Mouse (Mus musculus): ENCODE measurements around the gene Gm49661. TPM values are rescaled to one million over a fixed set of nuclear protein-coding genes. Genes with fewer than 3 reads are reported as not detected.

Gm49661 gene
- polyA plus RNA-seq, 1 experiment from 2014 or later, result not detected

DNA sequence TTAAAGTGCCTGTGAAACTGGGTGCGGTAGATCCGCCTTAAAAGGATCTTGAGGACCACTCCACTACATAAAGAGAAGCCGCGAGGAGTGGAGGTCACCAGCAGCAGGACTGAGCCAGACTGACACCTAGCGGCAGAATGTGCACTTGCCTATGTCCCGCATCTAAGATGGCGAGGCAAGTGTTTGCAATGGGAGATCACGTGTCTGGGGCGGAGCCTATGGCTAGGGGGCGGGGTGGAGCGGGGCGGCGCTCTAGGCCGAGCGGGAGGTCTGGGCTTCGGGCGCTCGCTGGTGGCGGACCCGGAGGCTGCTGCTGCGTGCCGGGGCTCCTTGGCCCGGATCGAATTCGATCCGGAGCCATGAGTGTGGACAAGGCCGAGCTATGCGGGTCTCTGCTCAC, 21.1 kb upstream of the Gm49661 start, which contains the start of gene Hook2:
Hook2 (plus strand) TSS at position 255 of the 400 bp plus-strand sequence.
- Histone ChIP-seq H3K27ac (replicated peaks) (peak within 1 kb of the TSS; percentile 90), H3K36me3 (replicated peaks) (0 out of 2 replicates have a peak, but pooled peaks cover 4% of the 10 kb centered on the region), H3K4me3 (peak within 1 kb of the TSS; percentile 71), H3K27me3 (replicated peaks; ENCODE audit: low read depth, poor library complexity, severe bottlenecking) (peaks cover 43% of the 10 kb centered on the region), H3K4me1 (peaks cover 36% of the 10 kb centered on the region), H3K9me3 (no peaks in the 10 kb centered on the region)
- under 1% methylated on average over 28 of the region's 28 CpGs for WGBS
- peak; percentile 97 for DNase-seq (ENCODE audit: low spot score)

DNA sequence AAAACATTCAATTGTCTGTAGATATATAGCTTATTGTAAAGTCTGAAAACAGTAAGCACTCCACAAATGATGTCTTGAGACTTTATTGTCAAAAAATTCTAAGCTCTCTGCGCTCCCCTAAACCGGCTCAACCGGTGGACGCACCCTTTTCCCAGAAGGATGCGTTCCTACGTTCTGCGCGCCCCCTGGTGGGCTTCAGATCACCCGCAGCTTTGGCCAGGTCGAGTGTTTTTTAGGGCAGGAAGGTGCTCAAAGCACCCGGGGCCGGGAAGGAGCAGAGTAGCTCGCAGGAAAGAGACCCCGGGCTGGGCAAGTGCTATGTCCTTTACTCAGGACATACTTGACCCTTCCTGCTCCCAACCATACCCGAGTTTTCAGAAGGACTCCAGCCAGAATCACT, 20.6 kb upstream of the Gm49661 start:
- Histone ChIP-seq H3K27ac (replicated peaks) (peak overlapping the region; percentile 90), H3K9me3 (no peaks in the 10 kb centered on the region), H3K4me3 (peak overlapping the region; percentile 71), H3K27me3 (replicated peaks; ENCODE audit: low read depth, poor library complexity, severe bottlenecking) (peaks cover 39% of the 10 kb centered on the region), H3K36me3 (replicated peaks) (0 out of 2 replicates have a peak, but pooled peaks cover 1% of the 10 kb centered on the region), H3K4me1 (peaks cover 40% of the 10 kb centered on the region)
- WGBS, result under 1% methylated on average over 15 of the region's 15 CpGs
- DNase-seq (ENCODE audit: low spot score), result peak; percentile 93

DNA sequence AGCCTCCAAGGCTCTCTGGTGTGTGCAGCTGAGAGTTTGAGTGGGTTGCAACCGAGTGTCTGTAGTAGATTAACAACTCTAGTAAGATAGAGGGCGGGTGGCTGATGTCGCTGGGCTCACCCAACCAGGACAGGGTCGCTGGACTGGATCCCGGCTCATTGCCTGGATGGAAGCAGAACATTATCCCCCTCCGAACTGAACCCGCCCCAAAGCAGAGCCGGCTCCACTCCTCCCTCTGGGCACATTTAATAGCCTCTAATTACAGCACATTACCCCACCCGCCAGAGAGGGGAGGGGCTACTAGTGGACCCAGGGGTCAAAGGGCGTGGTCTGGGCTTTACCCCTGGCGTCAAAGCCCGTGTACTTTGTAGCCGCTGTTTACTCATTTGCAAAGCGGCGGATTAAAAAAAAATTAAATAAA, 20.1 kb upstream of the Gm49661 start:
- H3K4me3 ChIP-seq, result peak overlapping the region; percentile 71
- 8% methylated on average over 15 of the region's 15 CpGs for WGBS
- H3K9me3 ChIP-seq, result no peaks in the 10 kb centered on the region
- peak; percentile 55 for DNase-seq (ENCODE audit: low spot score)
- peaks cover 38% of the 10 kb centered on the region for H3K27me3 ChIP-seq (replicated peaks; ENCODE audit: low read depth, poor library complexity, severe bottlenecking)
- peak overlapping the region; percentile 54; the same call in 1 of the 2 replicates for H3K27ac ChIP-seq (replicated peaks)
- peaks cover 45% of the 10 kb centered on the region for H3K4me1 ChIP-seq
- H3K36me3 ChIP-seq (replicated peaks), result no peaks in the 10 kb centered on the region

DNA sequence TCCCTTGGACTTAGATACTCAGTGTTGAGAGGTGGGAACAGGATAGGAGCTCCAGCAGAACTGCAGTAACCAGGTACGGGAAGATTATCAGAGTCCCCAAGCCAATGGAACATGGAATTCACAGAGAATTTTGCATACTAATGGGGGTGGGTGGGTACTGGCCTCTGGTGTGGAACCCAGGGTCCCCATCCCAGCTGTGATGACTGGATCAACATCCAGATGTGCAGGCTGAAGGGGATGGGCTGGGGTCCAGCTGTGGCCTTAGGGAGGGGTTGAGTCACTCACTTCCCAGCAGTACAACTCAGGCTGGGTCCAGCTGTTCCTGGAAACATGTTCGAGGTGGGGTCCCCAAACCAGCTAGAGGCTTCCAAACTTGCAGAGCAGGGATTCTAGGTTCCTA, 18.7 kb upstream of the Gm49661 start:
- Histone ChIP-seq H3K27ac (replicated peaks) (no peak overlapping the region), H3K4me1 (peaks cover 54% of the 10 kb centered on the region), H3K4me3 (no peak overlapping the region), H3K9me3 (no peaks in the 10 kb centered on the region), H3K36me3 (replicated peaks) (no peaks in the 10 kb centered on the region), H3K27me3 (replicated peaks; ENCODE audit: low read depth, poor library complexity, severe bottlenecking) (peaks cover 32% of the 10 kb centered on the region)
- DNase-seq (ENCODE audit: low spot score), result no peak
- WGBS, result 74% methylated on average over 2 of the region's 2 CpGs

DNA sequence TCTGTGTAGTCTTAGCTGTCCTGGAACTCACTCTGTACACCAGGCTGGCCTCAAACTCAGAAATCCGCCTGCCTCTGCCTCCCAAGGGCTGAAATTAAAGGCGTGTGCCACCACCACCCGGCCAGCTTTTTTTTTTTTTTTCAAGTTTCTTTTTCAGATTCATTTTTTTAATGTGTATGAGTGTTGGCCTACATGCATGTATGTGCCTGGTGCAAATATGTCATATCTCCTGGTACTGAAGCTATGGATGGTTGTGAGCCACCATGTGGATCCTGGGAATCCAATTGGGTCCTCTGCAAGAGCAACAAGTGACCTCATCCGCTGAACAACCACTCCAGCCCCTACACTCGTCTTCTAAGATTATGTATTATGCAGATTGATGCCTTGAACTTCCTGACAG, 18.2 kb upstream of the Gm49661 start:
- Histone ChIP-seq H3K27ac (replicated peaks) (no peak overlapping the region), H3K4me3 (no peak overlapping the region), H3K27me3 (replicated peaks; ENCODE audit: low read depth, poor library complexity, severe bottlenecking) (peaks cover 37% of the 10 kb centered on the region), H3K4me1 (peaks cover 59% of the 10 kb centered on the region), H3K36me3 (replicated peaks) (no peaks in the 10 kb centered on the region), H3K9me3 (no peaks in the 10 kb centered on the region)
- WGBS, result 83% methylated on average over 5 of the region's 5 CpGs
- DNase-seq (ENCODE audit: low spot score), result no peak

DNA sequence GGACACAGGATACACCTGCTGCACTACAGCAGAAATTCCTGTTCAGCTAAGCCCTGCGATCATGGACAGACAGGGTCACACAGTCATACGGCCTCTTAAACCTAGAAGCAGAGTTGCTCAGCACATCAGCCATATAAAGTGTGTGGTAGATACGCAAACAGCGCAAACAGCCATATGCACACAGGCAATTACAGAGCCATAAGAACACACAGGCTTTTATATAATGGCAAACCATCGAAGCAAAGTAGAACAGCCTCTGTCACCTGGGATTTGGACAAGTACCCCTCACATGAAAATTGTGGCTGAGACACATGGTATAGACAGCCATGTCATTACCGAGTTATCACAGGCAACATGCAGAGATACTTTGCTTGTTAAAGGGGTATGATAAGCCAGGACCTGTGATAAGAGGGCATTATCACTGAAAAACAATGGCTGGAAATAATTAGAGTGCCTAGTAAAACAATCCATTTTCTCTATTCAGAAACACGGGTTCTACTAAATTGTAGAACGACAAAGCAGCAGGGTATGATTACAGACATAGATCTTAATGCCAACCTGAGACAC, 17.2 kb upstream of the Gm49661 start:
- Histone ChIP-seq H3K36me3 (replicated peaks) (no peaks in the 10 kb centered on the region), H3K4me3 (peak overlapping the region; percentile 71), H3K9me3 (no peaks in the 10 kb centered on the region), H3K27me3 (replicated peaks; ENCODE audit: low read depth, poor library complexity, severe bottlenecking) (peaks cover 44% of the 10 kb centered on the region), H3K27ac (replicated peaks) (peak overlapping the region; percentile 85), H3K4me1 (peaks cover 68% of the 10 kb centered on the region)
- 42% methylated on average over 8 of the region's 8 CpGs for WGBS
- no peak for DNase-seq (ENCODE audit: low spot score)

DNA sequence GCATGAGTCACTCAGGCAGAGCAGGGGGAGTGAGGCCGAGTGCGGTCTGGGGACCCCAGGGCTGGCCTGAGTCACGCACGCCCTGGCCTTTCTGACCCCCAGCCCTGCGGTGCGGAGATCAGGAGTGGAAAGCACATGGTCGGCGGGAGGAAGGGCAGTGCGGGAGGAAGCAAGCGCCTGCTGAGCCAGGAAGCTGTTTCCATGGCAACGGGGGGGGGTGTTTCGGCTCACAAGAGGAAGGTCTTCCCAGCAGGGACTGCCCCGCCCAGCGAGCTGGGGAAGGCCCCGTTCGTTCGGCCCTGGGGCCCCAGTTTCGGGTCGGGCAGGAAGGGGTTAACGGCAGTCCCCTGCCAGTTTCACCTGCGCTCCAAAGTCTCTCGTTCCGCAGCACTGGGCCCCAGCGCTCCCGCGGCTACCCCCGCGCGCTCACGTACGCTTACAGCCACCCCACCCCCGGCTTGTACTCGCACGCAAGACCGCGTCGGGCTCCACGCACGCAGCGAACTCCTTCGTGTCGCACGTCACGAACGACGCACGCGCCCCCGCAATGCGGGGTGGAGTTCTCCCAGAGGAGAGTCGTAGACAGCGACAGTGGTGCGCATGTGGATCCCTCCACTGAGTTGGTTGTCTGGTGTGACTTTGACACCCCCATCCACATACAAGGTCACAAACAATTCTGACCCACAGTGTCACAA, 16.6 kb upstream of the Gm49661 start:
- Histone ChIP-seq H3K27ac (replicated peaks) (peak overlapping the region; percentile 85), H3K27me3 (replicated peaks; ENCODE audit: low read depth, poor library complexity, severe bottlenecking) (peaks cover 49% of the 10 kb centered on the region), H3K4me3 (peak overlapping the region; percentile 71), H3K9me3 (no peaks in the 10 kb centered on the region), H3K4me1 (peaks cover 68% of the 10 kb centered on the region), H3K36me3 (replicated peaks) (no peaks in the 10 kb centered on the region)
- WGBS, result under 1% methylated on average over 53 of the region's 53 CpGs
- peak; percentile 91 for DNase-seq (ENCODE audit: low spot score)

DNA sequence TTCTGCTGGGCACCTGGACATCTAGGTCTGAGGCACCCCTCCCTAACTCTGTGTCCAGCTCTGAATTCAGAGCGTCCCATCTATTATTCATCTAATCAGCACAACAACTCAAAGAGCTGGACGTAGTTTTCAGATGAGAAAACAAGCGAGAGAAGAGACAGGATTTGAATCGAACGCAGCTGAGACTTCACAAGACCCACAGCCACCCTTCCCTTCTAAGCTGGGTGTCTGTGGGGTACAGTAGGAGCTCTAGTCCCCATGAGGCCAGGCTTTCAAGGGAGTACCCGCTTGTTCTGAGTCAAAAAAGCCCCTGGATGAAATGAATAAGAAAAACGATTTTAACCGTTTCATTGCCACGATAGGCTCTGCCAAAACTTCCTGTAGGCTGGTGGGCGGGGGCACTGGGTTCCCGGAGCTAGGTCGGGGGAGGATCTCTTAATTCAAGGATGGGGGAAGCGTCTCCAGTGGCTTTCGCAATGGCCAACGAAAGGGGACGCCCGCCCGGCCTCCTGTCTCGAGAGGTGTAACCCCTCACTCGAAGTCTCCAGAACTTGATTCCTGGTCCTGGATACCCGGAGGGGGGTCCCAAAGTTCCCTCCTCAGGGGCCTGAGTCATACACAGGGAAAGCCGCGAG, 15.9 kb upstream of the Gm49661 start:
- peaks cover 55% of the 10 kb centered on the region for H3K27me3 ChIP-seq (replicated peaks; ENCODE audit: low read depth, poor library complexity, severe bottlenecking)

DNA sequence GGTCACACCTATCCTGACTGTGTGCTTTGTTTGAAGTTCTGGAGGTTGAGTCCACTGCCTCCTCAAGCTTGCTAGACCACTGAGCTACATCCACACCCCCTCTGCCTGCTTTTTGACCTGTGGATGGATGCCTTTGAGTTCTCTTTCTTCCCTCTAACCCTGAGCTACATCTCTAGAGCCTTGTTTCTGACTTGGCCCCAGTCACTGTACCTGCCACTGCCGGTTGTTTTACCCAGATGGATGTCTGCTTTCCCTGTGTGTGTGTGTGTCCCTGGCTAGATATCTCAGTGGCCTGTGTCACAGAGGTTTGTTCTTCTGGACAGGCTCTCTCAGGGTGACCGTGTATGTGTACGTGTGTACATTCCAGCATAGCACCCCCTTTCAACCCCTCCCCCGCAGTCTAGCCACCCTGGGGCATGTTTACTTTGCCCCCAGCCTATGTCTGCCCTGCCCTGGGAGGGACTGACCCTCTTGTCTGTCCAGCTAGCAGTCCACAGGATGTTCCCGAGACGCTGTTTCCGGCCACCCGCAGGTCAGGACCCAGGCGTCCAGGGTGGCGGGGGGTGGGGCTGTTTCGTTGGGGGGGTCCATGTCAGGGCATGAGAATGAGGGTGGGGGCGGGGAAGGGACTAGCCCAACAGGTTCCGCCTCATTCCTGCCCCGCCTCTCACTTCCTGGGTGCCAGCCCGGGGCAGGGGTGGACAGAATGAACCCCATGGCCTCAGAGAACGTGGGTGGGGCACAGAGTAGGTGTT, 15.2 kb upstream of the Gm49661 start:
- DNase-seq (ENCODE audit: low spot score), result peak; percentile 42
- peaks cover 61% of the 10 kb centered on the region for H3K27me3 ChIP-seq (replicated peaks; ENCODE audit: low read depth, poor library complexity, severe bottlenecking)
- H3K36me3 ChIP-seq (replicated peaks), result no peaks in the 10 kb centered on the region
- H3K4me3 ChIP-seq, result peak overlapping the region; percentile 71
- 3% methylated on average over 16 of the region's 16 CpGs for WGBS
- H3K27ac ChIP-seq (replicated peaks), result peak overlapping the region; percentile 85
- H3K9me3 ChIP-seq, result no peaks in the 10 kb centered on the region
- H3K4me1 ChIP-seq, result peaks cover 72% of the 10 kb centered on the region

More for the DNA sequence above, 15.9 kb upstream of the Gm49661 start:
- under 1% methylated on average over 23 of the region's 23 CpGs for WGBS
- no peaks in the 10 kb centered on the region for H3K36me3 ChIP-seq (replicated peaks)
- peak overlapping the region; percentile 71 for H3K4me3 ChIP-seq
- no peak for DNase-seq (ENCODE audit: low spot score)
- peak overlapping the region; percentile 85 for H3K27ac ChIP-seq (replicated peaks)
- peaks cover 68% of the 10 kb centered on the region for H3K4me1 ChIP-seq
- H3K9me3 ChIP-seq, result no peaks in the 10 kb centered on the region

DNA sequence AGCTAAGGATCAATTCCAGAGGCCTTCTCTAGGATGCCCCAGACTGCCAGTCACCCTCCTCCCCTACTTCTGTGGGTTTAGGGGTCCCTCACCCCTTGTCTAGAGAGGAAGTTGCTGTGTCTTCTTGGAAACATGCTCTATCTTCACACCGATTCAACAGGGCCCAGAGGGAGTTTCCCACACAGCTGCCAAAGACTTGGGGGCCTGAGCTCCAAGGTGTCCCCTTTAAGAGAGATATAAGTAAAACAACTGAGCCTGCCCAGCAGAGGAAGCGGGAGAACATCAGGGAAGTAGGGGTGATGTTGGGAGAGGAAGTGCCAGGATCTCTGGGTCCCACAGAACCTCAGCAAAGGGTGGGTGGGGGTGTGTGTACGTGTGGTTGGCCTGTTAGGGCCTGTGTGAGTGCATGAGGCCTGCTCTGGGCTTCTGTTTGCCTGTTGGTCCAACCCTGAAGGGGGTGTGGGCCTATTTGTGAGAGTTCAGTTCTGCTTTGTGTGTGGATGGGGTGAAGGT, 13.3 kb upstream of the Gm49661 start:
- no peak for DNase-seq (ENCODE audit: low spot score)
- H3K27me3 ChIP-seq (replicated peaks; ENCODE audit: low read depth, poor library complexity, severe bottlenecking), result peaks cover 72% of the 10 kb centered on the region

DNA sequence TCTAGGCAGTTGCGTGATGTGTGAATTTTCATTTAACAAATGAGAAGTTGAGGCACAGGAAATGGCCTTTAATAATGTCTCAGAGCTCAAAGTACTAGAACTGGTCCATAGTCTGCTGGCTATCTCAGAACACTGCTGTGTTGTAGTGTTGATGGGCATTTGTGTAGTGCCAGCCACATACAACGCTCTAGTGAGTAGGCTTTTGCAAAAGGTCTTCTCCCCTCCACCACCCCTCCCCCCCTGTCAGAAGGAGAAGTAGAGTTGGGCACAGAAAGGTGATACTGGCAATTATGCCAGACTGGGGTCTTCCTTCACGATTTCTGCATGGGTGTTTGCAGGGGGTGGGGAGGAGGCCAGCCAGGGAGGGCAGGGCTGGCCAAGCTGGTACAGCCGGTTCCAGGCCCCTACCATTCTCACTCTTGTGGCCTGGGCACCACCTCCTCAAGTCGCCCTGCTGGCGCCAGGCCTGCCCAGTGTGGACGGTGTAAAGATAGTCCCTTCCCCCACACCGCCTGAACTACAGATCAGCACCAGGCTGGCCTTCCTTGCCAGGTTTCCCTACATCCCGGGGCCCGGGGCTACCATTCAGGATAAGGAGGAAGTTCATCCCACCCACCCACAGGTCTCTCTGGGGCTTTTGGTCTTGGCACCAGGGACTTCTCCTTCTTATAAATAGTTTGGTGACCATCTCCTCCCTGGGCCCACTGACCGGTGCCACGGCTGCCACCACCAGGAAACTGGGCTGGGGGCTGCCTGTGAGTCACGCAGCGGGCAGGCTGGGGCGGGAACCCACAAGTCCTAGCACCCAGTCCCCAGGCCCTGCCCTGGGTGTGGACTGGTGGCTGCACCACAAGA, 12.6 kb upstream of the Gm49661 start:
- Histone ChIP-seq H3K36me3 (replicated peaks) (no peaks in the 10 kb centered on the region), H3K4me1 (peaks cover 92% of the 10 kb centered on the region), H3K27me3 (replicated peaks; ENCODE audit: low read depth, poor library complexity, severe bottlenecking) (peaks cover 72% of the 10 kb centered on the region), H3K27ac (replicated peaks) (peak overlapping the region; percentile 69), H3K9me3 (no peaks in the 10 kb centered on the region), H3K4me3 (peak overlapping the region; percentile 25; the same call in 1 of the 2 replicates)
- 75% methylated on average over 15 of the region's 15 CpGs for WGBS
- DNase-seq (ENCODE audit: low spot score), result no peak

More for the DNA sequence above, 13.3 kb upstream of the Gm49661 start:
- H3K4me1 ChIP-seq, result peaks cover 85% of the 10 kb centered on the region
- H3K9me3 ChIP-seq, result no peaks in the 10 kb centered on the region
- 72% methylated on average over 3 of the region's 3 CpGs for WGBS
- peak overlapping the region; percentile 30; the same call in 1 of the 2 replicates for H3K27ac ChIP-seq (replicated peaks)
- H3K4me3 ChIP-seq, result no peak overlapping the region
- H3K36me3 ChIP-seq (replicated peaks), result no peaks in the 10 kb centered on the region
